Mouse (Mus musculus) small intestine, adult 2 months (tissue): Measurements from ENCODE around the gene Hsd17b6.

Experiments
- CTCF ChIP-seq: fragments of 200-500 bp; IDR thresholded peaks from 2 replicates; pipeline ENCODE4 v1.5.1; 2012; ENCODE audit warnings: low read depth, mild to moderate bottlenecking, control low read depth, inconsistent platforms, low read length, moderate library complexity, mixed read lengths; ENCODE audit not compliant: insufficient replicate concordance, insufficient read length; ENCODE audit errors: extremely low read depth
- POLR2A ChIP-seq: fragments of 200-500 bp; IDR thresholded peaks from 2 replicates; pipeline ENCODE4 v1.6.1; 2012; ENCODE audit warnings: low read depth, mild to moderate bottlenecking, control low read depth, inconsistent platforms, low read length, moderate library complexity

DNA sequence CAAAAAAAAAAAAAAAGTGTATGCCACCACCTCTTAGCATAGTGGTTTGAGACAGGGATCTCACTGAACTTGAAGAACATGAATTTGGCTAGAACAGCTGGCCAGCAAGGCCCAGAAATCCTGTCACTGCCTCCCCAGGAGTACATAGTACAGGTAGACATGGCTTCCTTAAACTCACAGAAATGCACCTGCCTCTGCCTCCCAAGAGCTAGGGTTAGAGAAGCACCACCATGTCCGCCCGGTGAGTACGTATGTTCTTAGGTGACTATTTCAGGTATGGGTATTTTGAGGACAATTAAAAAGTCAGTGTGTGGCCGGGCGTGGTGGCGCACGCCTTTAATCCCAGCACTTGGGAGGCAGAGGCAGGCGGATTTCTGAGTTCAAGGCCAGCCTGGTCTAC, 45.6 kb upstream of the Hsd17b6 start:
- TF ChIP-seq CTCF (no peak), POLR2A (no peak)
